Mouse (Mus musculus): ENCODE data around the gene Tmem144. TPM values are rescaled to one million over a fixed set of nuclear protein-coding genes. Genes with fewer than 3 reads are reported as not detected.

Gene Tmem144
- polyA plus RNA-seq, 1 experiment from 2014 or later, result 2.2 TPM

DNA sequence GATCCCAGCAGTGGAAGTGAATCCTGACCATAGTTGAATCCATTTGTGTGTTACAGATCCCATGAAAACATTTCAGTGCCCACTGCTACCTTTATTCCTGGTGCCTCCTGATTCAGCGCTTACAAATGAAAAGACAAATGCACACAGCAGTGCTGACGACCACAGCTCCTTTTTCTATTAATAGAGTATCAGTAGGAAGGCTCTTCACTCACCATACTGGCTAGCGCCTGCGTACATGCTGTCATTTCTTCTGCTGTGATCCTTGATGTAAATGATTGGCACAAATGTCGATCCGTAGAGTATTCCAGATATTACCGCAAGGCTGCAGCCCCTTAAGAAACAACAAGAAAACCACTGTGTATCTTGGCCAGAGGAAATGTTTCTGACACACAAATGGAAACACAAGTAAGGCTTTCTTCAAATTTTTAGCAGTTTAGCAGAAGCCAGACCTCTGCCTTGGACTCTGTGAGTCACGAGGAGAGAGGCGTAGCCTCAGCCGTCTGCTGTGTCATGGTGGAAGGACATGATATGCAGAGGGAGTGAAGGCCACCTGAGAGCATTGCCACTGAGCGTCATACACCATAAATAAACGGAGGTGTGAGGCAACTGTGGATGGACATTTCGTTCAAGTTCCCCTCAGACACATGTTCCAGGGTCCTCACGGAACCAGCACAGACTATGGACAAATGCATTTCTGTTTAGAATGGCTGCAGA lies 27.3 kb downstream of the Tmem144 start:
- Histone ChIP-seq H3K4me3 (ENCODE audit: low read depth, low read length) (no peak overlapping the region), H3K36me3 (ENCODE audit: control insufficient read depth, insufficient read depth, low read length) (no peaks in the 10 kb centered on the region), H3K27ac (replicated peaks) (no peak overlapping the region), H3K9ac (ENCODE audit: low read length) (no peak overlapping the region), H3K9me3 (ENCODE audit: control insufficient read depth, low read length) (no peaks in the 10 kb centered on the region), H3K27me3 (ENCODE audit: control insufficient read depth, insufficient read depth, low read length) (no peaks in the 10 kb centered on the region), H3K4me2 (replicated peaks; ENCODE audit: low read depth) (no peak overlapping the region), H3K4me1 (replicated peaks; ENCODE audit: control insufficient read depth, insufficient read depth) (no peaks in the 10 kb centered on the region)
- DNase-seq (ENCODE audit: low spot score) (no peak), ATAC-seq (ENCODE audit: low FRiP score, low TSS enrichment) (no peak)
- no peak for TF ChIP-seq EP300 (optimal IDR thresholded peaks at IDR 0.05)
- TF ChIP-seq CTCF (IDR thresholded peaks at IDR 0.05; ENCODE audit: low read depth), result no peak
- 79% methylated on average over 14 of the region's 14 CpGs for WGBS

GRCm38 (mm10) chr3:79823176-79823575 lies 29.4 kb downstream of the Tmem144 start:
- no peaks in the 10 kb centered on the region for H3K27me3 ChIP-seq (ENCODE audit: control insufficient read depth, insufficient read depth, low read length)
- H3K4me1 ChIP-seq (replicated peaks; ENCODE audit: control insufficient read depth, insufficient read depth), result no peaks in the 10 kb centered on the region
- no peak overlapping the region for H3K9ac ChIP-seq (ENCODE audit: low read length)
- no peak overlapping the region for H3K27ac ChIP-seq (replicated peaks)
- TF ChIP-seq EP300 (optimal IDR thresholded peaks at IDR 0.05) (no peak), CTCF (IDR thresholded peaks at IDR 0.05; ENCODE audit: low read depth) (no peak)
- DNase-seq (ENCODE audit: low spot score), result no peak
- H3K36me3 ChIP-seq (ENCODE audit: control insufficient read depth, insufficient read depth, low read length), result no peaks in the 10 kb centered on the region
- H3K9me3 ChIP-seq (ENCODE audit: control insufficient read depth, low read length), result no peaks in the 10 kb centered on the region
- no peak overlapping the region for H3K4me2 ChIP-seq (replicated peaks; ENCODE audit: low read depth)
- no peak for ATAC-seq (ENCODE audit: low FRiP score, low TSS enrichment)
- H3K4me3 ChIP-seq (ENCODE audit: low read depth, low read length), result no peak overlapping the region
- WGBS, result 87% methylated on average over 7 of the region's 7 CpGs

- DNase-seq (ENCODE audit: low spot score) (no peak), ATAC-seq (ENCODE audit: low FRiP score, low TSS enrichment) (no peak)
- Histone ChIP-seq H3K4me1 (replicated peaks; ENCODE audit: control insufficient read depth, insufficient read depth) (no peaks in the 10 kb centered on the region), H3K4me2 (replicated peaks; ENCODE audit: low read depth) (no peak overlapping the region), H3K9ac (ENCODE audit: low read length) (no peak overlapping the region), H3K4me3 (ENCODE audit: low read depth, low read length) (no peak overlapping the region), H3K9me3 (ENCODE audit: control insufficient read depth, low read length) (no peaks in the 10 kb centered on the region), H3K27ac (replicated peaks) (no peak overlapping the region), H3K27me3 (ENCODE audit: control insufficient read depth, insufficient read depth, low read length) (no peaks in the 10 kb centered on the region), H3K36me3 (ENCODE audit: control insufficient read depth, insufficient read depth, low read length) (no peaks in the 10 kb centered on the region)
- WGBS, result 85% methylated on average over 16 of the region's 16 CpGs
- no peak for TF ChIP-seq CTCF (IDR thresholded peaks at IDR 0.05; ENCODE audit: low read depth)
Observed at GRCm38 (mm10) chr3:79821131-79821530, 31.4 kb downstream of the Tmem144 start.

GRCm38 (mm10) chr3:79818202-79818995 lies 34.2 kb downstream of the Tmem144 start:
- Histone ChIP-seq H3K4me1 (replicated peaks; ENCODE audit: control insufficient read depth, insufficient read depth) (no peaks in the 10 kb centered on the region), H3K36me3 (ENCODE audit: control insufficient read depth, insufficient read depth, low read length) (no peaks in the 10 kb centered on the region), H3K27me3 (ENCODE audit: control insufficient read depth, insufficient read depth, low read length) (no peaks in the 10 kb centered on the region), H3K9me3 (ENCODE audit: control insufficient read depth, low read length) (no peaks in the 10 kb centered on the region), H3K4me3 (ENCODE audit: low read depth, low read length) (no peak overlapping the region), H3K4me2 (replicated peaks; ENCODE audit: low read depth) (no peak overlapping the region), H3K27ac (replicated peaks) (no peak overlapping the region), H3K9ac (ENCODE audit: low read length) (no peak overlapping the region)
- TF ChIP-seq CTCF (IDR thresholded peaks at IDR 0.05; ENCODE audit: low read depth), result no peak
- TF ChIP-seq EP300 (optimal IDR thresholded peaks at IDR 0.05), result no peak
- DNase-seq (ENCODE audit: low spot score) (no peak), ATAC-seq (ENCODE audit: low FRiP score, low TSS enrichment) (no peak)
- 54% methylated on average over 14 of the region's 14 CpGs for WGBS

DNA sequence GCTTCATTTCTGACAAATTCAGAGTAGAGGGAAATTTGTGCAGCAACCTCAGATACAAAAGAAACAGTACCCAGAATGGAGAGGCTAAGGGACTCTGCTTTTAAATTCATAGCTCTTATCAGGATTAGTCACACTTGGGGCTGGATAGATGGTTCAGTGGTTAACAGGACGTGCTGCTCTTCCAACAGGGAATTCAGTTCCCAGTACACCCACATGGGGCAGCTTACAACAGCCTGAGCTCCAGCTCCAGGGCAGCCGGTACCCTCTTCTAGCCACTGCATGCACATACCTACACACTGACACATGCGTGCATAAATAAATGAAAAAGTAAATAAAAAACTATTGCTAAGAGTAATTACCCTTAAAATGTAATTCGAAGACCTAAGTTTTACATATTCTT lies 36.3 kb downstream of the Tmem144 start:
- ATAC-seq (ENCODE audit: low FRiP score, low TSS enrichment), result no peak
- H3K36me3 ChIP-seq (ENCODE audit: control insufficient read depth, insufficient read depth, low read length), result no peaks in the 10 kb centered on the region
- no peak overlapping the region for H3K9ac ChIP-seq (ENCODE audit: low read length)
- no peaks in the 10 kb centered on the region for H3K4me1 ChIP-seq (replicated peaks; ENCODE audit: control insufficient read depth, insufficient read depth)
- TF ChIP-seq EP300 (optimal IDR thresholded peaks at IDR 0.05) (no peak), CTCF (IDR thresholded peaks at IDR 0.05; ENCODE audit: low read depth) (no peak; the same call in 1 of the 2 replicates)
- no peaks in the 10 kb centered on the region for H3K9me3 ChIP-seq (ENCODE audit: control insufficient read depth, low read length)
- no peak for DNase-seq (ENCODE audit: low spot score)
- H3K4me2 ChIP-seq (replicated peaks; ENCODE audit: low read depth), result no peak overlapping the region
- 73% methylated on average over 4 of the region's 4 CpGs for WGBS
- H3K27me3 ChIP-seq (ENCODE audit: control insufficient read depth, insufficient read depth, low read length), result no peaks in the 10 kb centered on the region
- no peak overlapping the region for H3K4me3 ChIP-seq (ENCODE audit: low read depth, low read length)
- H3K27ac ChIP-seq (replicated peaks), result no peak overlapping the region

Measured in stomach, postnatal 0 days (tissue).